In genomic region chr3:153940486-153940885, GRCm38 (mm10) we compare ENCODE assay signal across 18 mouse cellular contexts. TPM values are rescaled to one million over a fixed set of nuclear protein-coding genes. Genes with fewer than 3 reads are reported as not detected.
"Had no signal": no experiment of that assay in that cellular context is flagged by ENCODE, and none has a peak within 500 bp of the region (broad histone marks: within the 10 kb centered on the region; RNA-seq: fewer than 3 reads in every experiment).

No protein-coding gene starts in this region.

- H3K4me3 ChIP-seq: neural tube, embryonic 13.5 days; neural tube, embryonic 15.5 days; stomach, embryonic 15.5 days had no signal

- H3K4me2 ChIP-seq: neural tube, embryonic 13.5 days; neural tube, embryonic 15.5 days; stomach, embryonic 15.5 days had no signal

- H3K27me3 ChIP-seq: neural tube, embryonic 13.5 days; neural tube, embryonic 15.5 days; stomach, embryonic 15.5 days had no signal

- H3K9me3 ChIP-seq: neural tube, embryonic 13.5 days; neural tube, embryonic 15.5 days; stomach, embryonic 15.5 days had no signal

- H3K27ac ChIP-seq: neural tube, embryonic 13.5 days; neural tube, embryonic 15.5 days; stomach, embryonic 15.5 days; stomach, postnatal 0 days had no signal

- DNase-seq: retina, postnatal 1 day; right cerebral cortex, adult 18-20 months; right cerebral cortex, postnatal 14 days; right cerebral cortex, postnatal 25 days; right cerebral cortex, postnatal 4 days; spleen, adult 18-20 months; thymus, adult 18-20 months; thymus, adult 2 months; thymus, postnatal 14 days; thymus, postnatal 25 days; thymus, postnatal 36 days; thymus, postnatal 4 days had no signal

- H3K9ac ChIP-seq: neural tube, embryonic 13.5 days; neural tube, embryonic 15.5 days; stomach, embryonic 15.5 days had no signal

RNA-seq across cellular contexts. Expression of gene Slc44a5, which starts 32.8 kb away (rescaled TPM):
- total RNA-seq: neutrophil, adult 5-6 weeks had no signal

RNA-seq across cellular contexts. Expression of gene Msh4, which starts 34.5 kb away (rescaled TPM):
- polyA plus RNA-seq: stomach, embryonic 16.5 days had no signal
